Mouse (Mus musculus): ENCODE measurements around the gene Cdh23. TPM values are rescaled to one million over a fixed set of nuclear protein-coding genes. Genes with fewer than 3 reads are reported as not detected.

Cdh23 gene
- polyA plus RNA-seq, 1 experiment, result not detected

GRCm38 (mm10) chr10:60737169-60737728, 41.0 kb upstream of the Cdh23 start:
- TF ChIP-seq CTCF (IDR thresholded peaks at IDR 0.05; ENCODE audit: insufficient read depth, low read depth, low read length) (no peak), POLR2A (IDR thresholded peaks at IDR 0.05; ENCODE audit: insufficient read depth, low read depth, low read length) (no peak)
- peaks cover 3% of the 10 kb centered on the region; the same call in 1 of the 2 replicates for H3K4me1 ChIP-seq (ENCODE audit: control insufficient read depth, insufficient read depth, low read length)
- WGBS, result 93% methylated on average over 11 of the region's 11 CpGs

DNA sequence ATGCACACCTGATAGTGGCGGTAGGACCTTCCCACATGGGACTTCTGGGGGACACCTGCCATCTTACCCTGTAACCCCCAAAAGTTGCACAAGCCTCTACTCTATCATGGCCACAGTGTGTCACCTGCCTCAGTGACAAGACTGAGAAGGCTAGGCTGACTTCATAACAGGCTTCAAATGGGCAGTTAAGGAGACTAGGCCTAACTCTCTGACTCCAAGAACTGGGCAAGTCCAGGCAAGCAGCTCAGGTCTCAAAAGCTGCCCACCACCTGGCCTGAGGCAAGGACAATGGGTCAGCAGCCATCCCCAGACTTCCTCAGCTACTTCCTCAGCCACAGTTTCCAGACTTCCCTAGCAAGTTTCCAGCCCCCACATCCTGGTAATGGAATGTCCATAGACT, 39.4 kb upstream of the Cdh23 start:
- 86% methylated on average over 1 of the region's 1 CpGs for WGBS
- TF ChIP-seq CTCF (IDR thresholded peaks at IDR 0.05; ENCODE audit: insufficient read depth, low read depth, low read length) (no peak), POLR2A (IDR thresholded peaks at IDR 0.05; ENCODE audit: insufficient read depth, low read depth, low read length) (no peak)
- no peak overlapping the region for H3K27ac ChIP-seq (ENCODE audit: insufficient read depth, low read depth, low read length)

More at GRCm38 (mm10) chr10:60737169-60737728, 41.0 kb upstream of the Cdh23 start:
- H3K27ac ChIP-seq (ENCODE audit: insufficient read depth, low read depth, low read length), result no peak overlapping the region
- H3K4me3 ChIP-seq (ENCODE audit: insufficient read depth, low read depth, low read length), result no peak overlapping the region

DNA sequence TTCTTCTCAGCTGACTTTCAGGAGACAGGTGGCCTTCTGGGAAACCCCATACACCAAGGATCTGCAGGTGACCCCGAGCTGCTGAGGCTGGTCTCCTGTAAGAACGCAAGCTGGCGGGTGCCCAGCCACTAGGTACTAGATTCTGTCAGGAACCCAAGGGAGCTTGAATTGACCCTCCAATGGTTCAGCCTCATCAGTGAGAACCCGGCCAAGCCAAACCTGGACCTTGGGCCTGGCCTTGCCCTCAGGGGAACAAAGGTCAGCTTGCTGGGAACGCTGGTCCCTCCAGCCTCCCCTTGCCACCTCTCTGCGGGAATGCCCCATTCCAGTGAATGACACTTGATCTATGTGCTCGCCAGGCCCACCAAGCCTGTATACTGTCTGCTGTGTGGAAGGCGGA, 37.2 kb upstream of the Cdh23 start:
- H3K4me1 ChIP-seq (ENCODE audit: control insufficient read depth, insufficient read depth, low read length), result peaks cover 3% of the 10 kb centered on the region; the same call in 1 of the 2 replicates
- WGBS, result 95% methylated on average over 8 of the region's 8 CpGs
- H3K4me3 ChIP-seq (ENCODE audit: insufficient read depth, low read depth, low read length), result no peak overlapping the region
- no peak overlapping the region for H3K27ac ChIP-seq (ENCODE audit: insufficient read depth, low read depth, low read length)
- no peak for TF ChIP-seq CTCF (IDR thresholded peaks at IDR 0.05; ENCODE audit: insufficient read depth, low read depth, low read length)
- TF ChIP-seq POLR2A (IDR thresholded peaks at IDR 0.05; ENCODE audit: insufficient read depth, low read depth, low read length), result no peak

More for the DNA sequence above, 39.4 kb upstream of the Cdh23 start:
- Histone ChIP-seq H3K4me1 (ENCODE audit: control insufficient read depth, insufficient read depth, low read length) (peaks cover 3% of the 10 kb centered on the region; the same call in 1 of the 2 replicates), H3K4me3 (ENCODE audit: insufficient read depth, low read depth, low read length) (no peak overlapping the region)

- peaks cover 3% of the 10 kb centered on the region; the same call in 1 of the 2 replicates for H3K4me1 ChIP-seq (ENCODE audit: control insufficient read depth, insufficient read depth, low read length)
- no peak overlapping the region for H3K27ac ChIP-seq (ENCODE audit: insufficient read depth, low read depth, low read length)
- TF ChIP-seq POLR2A (IDR thresholded peaks at IDR 0.05; ENCODE audit: insufficient read depth, low read depth, low read length), result no peak
- no peak for TF ChIP-seq CTCF (IDR thresholded peaks at IDR 0.05; ENCODE audit: insufficient read depth, low read depth, low read length)
- no peak overlapping the region for H3K4me3 ChIP-seq (ENCODE audit: insufficient read depth, low read depth, low read length)
- 62% methylated on average over 2 of the region's 2 CpGs for WGBS
These were observed 36.1 kb upstream of the Cdh23 start for GRCm38 (mm10) chr10:60732397-60732861.

DNA sequence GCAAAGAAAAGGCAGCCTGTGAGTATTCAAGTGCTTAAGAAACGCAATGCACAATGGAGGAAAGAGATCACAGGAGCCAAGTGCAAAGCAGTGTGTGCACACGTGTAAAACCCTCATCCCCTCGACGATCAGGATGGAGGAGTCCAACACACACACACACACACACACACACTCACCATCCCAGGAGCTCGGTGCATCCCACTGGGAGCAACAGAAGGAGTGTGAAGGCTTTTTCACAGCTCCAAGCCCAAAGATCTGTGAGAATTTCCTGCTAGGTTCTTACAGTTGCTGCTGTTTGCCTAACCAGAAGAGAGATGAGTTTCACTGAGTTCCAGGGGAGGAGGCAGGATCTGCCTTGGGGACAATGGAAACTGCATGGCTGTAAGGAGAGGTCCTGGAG, 35.5 kb upstream of the Cdh23 start:
- H3K4me1 ChIP-seq (ENCODE audit: control insufficient read depth, insufficient read depth, low read length), result peaks cover 3% of the 10 kb centered on the region; the same call in 1 of the 2 replicates
- WGBS, result 47% methylated on average over 5 of the region's 5 CpGs
- no peak overlapping the region for H3K4me3 ChIP-seq (ENCODE audit: insufficient read depth, low read depth, low read length)
- TF ChIP-seq CTCF (IDR thresholded peaks at IDR 0.05; ENCODE audit: insufficient read depth, low read depth, low read length) (no peak), POLR2A (IDR thresholded peaks at IDR 0.05; ENCODE audit: insufficient read depth, low read depth, low read length) (no peak)
- H3K27ac ChIP-seq (ENCODE audit: insufficient read depth, low read depth, low read length), result no peak overlapping the region

- H3K4me1 ChIP-seq (ENCODE audit: control insufficient read depth, insufficient read depth, low read length), result no peaks in the 10 kb centered on the region; the same call in 1 of the 2 replicates
- 62% methylated on average over 5 of the region's 5 CpGs for WGBS
- TF ChIP-seq POLR2A (IDR thresholded peaks at IDR 0.05; ENCODE audit: insufficient read depth, low read depth, low read length) (no peak), CTCF (IDR thresholded peaks at IDR 0.05; ENCODE audit: insufficient read depth, low read depth, low read length) (no peak)
These were observed 31.0 kb upstream of the Cdh23 start for GRCm38 (mm10) chr10:60727301-60727700.

GRCm38 (mm10) chr10:60726896-60727295, 30.6 kb upstream of the Cdh23 start:
- 97% methylated on average over 3 of the region's 3 CpGs for WGBS

More at GRCm38 (mm10) chr10:60727301-60727700, 31.0 kb upstream of the Cdh23 start:
- H3K27ac ChIP-seq (ENCODE audit: insufficient read depth, low read depth, low read length), result no peak overlapping the region
- no peak overlapping the region for H3K4me3 ChIP-seq (ENCODE audit: insufficient read depth, low read depth, low read length)

DNA sequence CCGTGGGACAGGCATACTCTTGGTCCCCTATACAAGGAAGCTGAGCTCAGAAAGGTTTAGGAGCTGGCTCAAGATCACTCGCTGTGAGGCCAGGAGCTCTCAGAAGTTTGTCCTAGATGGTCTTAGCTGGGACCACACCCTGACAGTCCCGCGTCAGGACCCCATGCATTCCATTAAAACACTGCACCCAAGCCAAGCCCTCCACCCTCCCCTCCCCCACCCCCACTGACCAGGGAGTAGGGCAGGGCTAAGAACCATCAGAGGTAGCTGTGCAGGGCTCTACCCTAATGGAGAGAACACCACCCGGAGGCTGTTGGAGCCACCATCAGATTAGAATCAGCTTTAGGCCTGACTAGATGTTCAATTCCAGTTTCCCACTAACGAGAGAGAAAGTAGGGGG, 28.2 kb upstream of the Cdh23 start:
- WGBS, result 88% methylated on average over 6 of the region's 6 CpGs
- no peak for TF ChIP-seq CTCF (IDR thresholded peaks at IDR 0.05; ENCODE audit: insufficient read depth, low read depth, low read length)
- Histone ChIP-seq H3K4me3 (ENCODE audit: insufficient read depth, low read depth, low read length) (no peak overlapping the region), H3K27ac (ENCODE audit: insufficient read depth, low read depth, low read length) (no peak overlapping the region), H3K4me1 (ENCODE audit: control insufficient read depth, insufficient read depth, low read length) (no peaks in the 10 kb centered on the region)

More at GRCm38 (mm10) chr10:60726896-60727295, 30.6 kb upstream of the Cdh23 start:
- H3K4me3 ChIP-seq (ENCODE audit: insufficient read depth, low read depth, low read length), result no peak overlapping the region
- no peak overlapping the region for H3K27ac ChIP-seq (ENCODE audit: insufficient read depth, low read depth, low read length)
- no peaks in the 10 kb centered on the region for H3K4me1 ChIP-seq (ENCODE audit: control insufficient read depth, insufficient read depth, low read length)
- no peak for TF ChIP-seq POLR2A (IDR thresholded peaks at IDR 0.05; ENCODE audit: insufficient read depth, low read depth, low read length)
- no peak for TF ChIP-seq CTCF (IDR thresholded peaks at IDR 0.05; ENCODE audit: insufficient read depth, low read depth, low read length)

DNA sequence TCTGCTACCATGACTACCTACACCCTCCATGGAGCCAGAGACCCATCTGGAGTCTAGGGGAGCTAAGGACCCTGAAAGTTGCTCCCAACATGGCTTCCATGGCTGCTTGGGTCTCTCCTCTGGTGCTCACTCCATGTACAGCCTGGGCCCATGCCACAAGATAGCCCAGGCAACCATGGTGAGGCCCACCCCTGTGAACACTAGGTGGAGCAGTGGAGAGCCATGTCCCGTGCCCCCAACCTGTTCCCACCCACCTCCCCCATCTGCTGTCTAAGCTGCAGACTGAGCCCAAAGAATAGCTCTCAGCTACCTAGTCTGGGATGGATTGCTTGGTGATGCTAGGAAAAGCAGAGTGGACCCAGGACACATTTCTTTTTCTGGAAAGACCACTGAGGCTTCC, 27.1 kb upstream of the Cdh23 start:
- no peak overlapping the region for H3K4me3 ChIP-seq (ENCODE audit: insufficient read depth, low read depth, low read length)
- no peaks in the 10 kb centered on the region for H3K4me1 ChIP-seq (ENCODE audit: control insufficient read depth, insufficient read depth, low read length)
- WGBS, result 88% methylated on average over 1 of the region's 1 CpGs
- no peak overlapping the region for H3K27ac ChIP-seq (ENCODE audit: insufficient read depth, low read depth, low read length)
- no peak for TF ChIP-seq POLR2A (IDR thresholded peaks at IDR 0.05; ENCODE audit: insufficient read depth, low read depth, low read length)
- TF ChIP-seq CTCF (IDR thresholded peaks at IDR 0.05; ENCODE audit: insufficient read depth, low read depth, low read length), result no peak
